Mouse (Mus musculus) macrophage (primary cell): Measurements from ENCODE around the gene Ggcx. TPM values are rescaled to one million over a fixed set of nuclear protein-coding genes. Genes with fewer than 3 reads are reported as not detected.
"Not testable (repeated sequence)": the region's sequence is repeated elsewhere in the genome, so short reads cannot be mapped to it uniquely, and the experiment has no call there.

Experiments
- H3K27ac ChIP-seq: fragments of 350-480 bp; formaldehyde crosslinking; 2 replicates; pipeline ENCODE4 v1.9.0; 2021
- H3K36me3 ChIP-seq: fragments of 350-480 bp; formaldehyde crosslinking; 2 replicates; pipeline ENCODE4 v1.9.0; 2021; ENCODE audit errors: inconsistent target
- H3K4me3 ChIP-seq: fragments of 350-480 bp; formaldehyde crosslinking; 2 replicates; pipeline ENCODE4 v1.9.0; 2021; ENCODE audit errors: inconsistent target
- H3K79me2 ChIP-seq: fragments of 350-480 bp; formaldehyde crosslinking; 2 replicates; pipeline ENCODE4 v1.9.0; 2021; ENCODE audit errors: inconsistent target
- WGBS: methylation state at CpG from one replicate; pipeline ENCODE4 v1.1.7; 2026; ENCODE audit warnings: inconsistent platforms; ENCODE audit not compliant: missing documents; 5-methylcytosine and 5-hydroxymethylcytosine counted together
- polyA plus RNA-seq: library from polyadenylated mRNA; stranded (reverse); fragments of 250-400 nt; gene quantifications from 3 replicates; pipeline ENCODE4 v1.2.4, GENCODE M21; 2018; ENCODE audit warnings: inconsistent platforms

Ggcx gene
- polyA plus RNA-seq, 1 experiment from 2014 or later, result 7.0 TPM

- 97% methylated on average over 3 of the region's 3 CpGs for WGBS
- H3K79me2 ChIP-seq, result no peaks in the 10 kb centered on the region
- no peaks in the 10 kb centered on the region for H3K36me3 ChIP-seq
- H3K27ac ChIP-seq, result no peak overlapping the region
- no peak overlapping the region for H3K4me3 ChIP-seq
These were observed 63.5 kb downstream of the Ggcx start for GRCm38 (mm10) chr6:72477621-72478020.

GRCm38 (mm10) chr6:72478691-72479090 lies 64.6 kb downstream of the Ggcx start:
- not testable (repeated sequence) for H3K27ac ChIP-seq, H3K79me2 ChIP-seq, H3K36me3 ChIP-seq, H3K4me3 ChIP-seq
- WGBS, result 100% methylated on average over 1 of the region's 3 CpGs

- Histone ChIP-seq H3K4me3 (no peak overlapping the region), H3K36me3 (no peaks in the 10 kb centered on the region), H3K27ac (no peak overlapping the region), H3K79me2 (no peaks in the 10 kb centered on the region)
- 86% methylated on average over 12 of the region's 12 CpGs for WGBS
These were observed 65.7 kb downstream of the Ggcx start for GRCm38 (mm10) chr6:72479645-72480421.

- Histone ChIP-seq H3K27ac (no peak overlapping the region), H3K4me3 (no peak overlapping the region), H3K79me2 (no peaks in the 10 kb centered on the region), H3K36me3 (no peaks in the 10 kb centered on the region)
- 96% methylated on average over 2 of the region's 2 CpGs for WGBS
These were observed 66.3 kb downstream of the Ggcx start for GRCm38 (mm10) chr6:72480422-72480702.

Other genes starting within 250 kb of the Ggcx start
- not detected in 3 replicates for gene Atoh8, start 178.7 kb upstream of the Ggcx start, polyA plus RNA-seq
- gene Sftpb, start 109.7 kb upstream of the Ggcx start, polyA plus RNA-seq, result not detected in 3 replicates
- 22.3 to 31.3 TPM (median 30.3 TPM) in 3 replicates for gene Usp39, start 69.1 kb upstream of the Ggcx start, polyA plus RNA-seq
- gene 0610030E20Rik, start 67.0 kb upstream of the Ggcx start, polyA plus RNA-seq, result 16.4 to 24.8 TPM (median 19.7 TPM) in 3 replicates
- 6.8 to 10.9 TPM (median 8.2 TPM) in 3 replicates for gene Tmem150a, start 58.9 kb upstream of the Ggcx start, polyA plus RNA-seq
- gene Rnf181, start 47.4 kb upstream of the Ggcx start, polyA plus RNA-seq, result 78.5 to 103 TPM (median 89.0 TPM) in 3 replicates
- gene Vamp5, start 33.8 kb upstream of the Ggcx start, polyA plus RNA-seq, result 4.9 to 8.1 TPM (median 6.9 TPM) in 3 replicates
- 344 to 401 TPM (median 347 TPM) in 3 replicates for gene Vamp8, start 23.6 kb upstream of the Ggcx start, polyA plus RNA-seq
- 97.5 to 182 TPM (median 98.5 TPM) in 3 replicates for gene Mat2a, start 25.2 kb downstream of the Ggcx start, polyA plus RNA-seq
- 0.20 to 0.46 TPM (median 0.26 TPM) in 3 replicates for gene Sh2d6, start 107.4 kb downstream of the Ggcx start, polyA plus RNA-seq
- gene Capg, start 130.1 kb downstream of the Ggcx start, polyA plus RNA-seq, result 672 to 1,184 TPM (median 744 TPM) in 3 replicates
- gene Elmod3, start 184.1 kb downstream of the Ggcx start, polyA plus RNA-seq, result 5.0 to 8.4 TPM (median 7.3 TPM) in 3 replicates
- gene Retsat, start 184.2 kb downstream of the Ggcx start, polyA plus RNA-seq, result 6.6 to 12.3 TPM (median 8.4 TPM) in 3 replicates
- gene Tgoln1, start 202.7 kb downstream of the Ggcx start, polyA plus RNA-seq, result 90.8 to 106 TPM (median 102 TPM) in 3 replicates